Mouse (Mus musculus) heart, adult 18-20 months (tissue): ENCODE measurements around the gene Gm29666. TPM values are rescaled to one million over a fixed set of nuclear protein-coding genes. Genes with fewer than 3 reads are reported as not detected.

Source experiments
- DNase-seq, 2 experiments: peaks; one replicate each; pipeline ENCODE4 v3.0.0; 2021 to 2022; ENCODE audit warnings: mixed read lengths in 1 of 2
- microRNA-seq, 2 experiments: library from miRNA; unstranded; fragments of <30 nt; microRNA quantifications; one replicate each; pipeline ENCODE4 v1.2.0; 2022
- total RNA-seq, 2 experiments: library from RNA; stranded (reverse); gene quantifications; 2 replicates each; pipeline ENCODE4 v1.2.3; 2021

Gm29666 gene
- total RNA-seq, 2 experiments from 2014 or later, result 0.08 to 0.10 TPM

DNA sequence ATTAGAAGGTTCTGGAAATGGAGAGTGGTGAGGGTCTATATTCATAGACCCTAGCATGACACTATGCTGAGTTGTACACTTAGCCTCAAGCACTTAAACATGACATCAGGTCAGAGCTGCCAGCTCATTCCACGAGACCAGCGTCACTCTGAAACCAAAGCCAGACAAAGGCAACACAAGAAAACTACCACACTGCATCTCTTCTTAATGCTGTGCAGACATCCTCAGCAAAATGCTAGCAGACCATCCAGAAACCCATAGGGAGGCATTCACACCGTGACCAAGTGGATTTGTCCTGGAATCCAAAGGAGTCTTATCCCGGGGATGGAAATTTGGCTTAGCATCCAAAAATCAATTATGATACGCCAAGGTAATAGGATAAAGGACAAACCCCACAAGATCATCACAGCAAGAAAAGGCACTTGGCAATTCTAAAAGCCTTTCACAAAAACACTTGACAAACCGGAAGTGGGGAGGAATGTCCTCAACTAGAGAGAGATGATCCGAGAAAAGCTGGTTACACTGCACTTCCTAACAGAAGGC is 15.9 kb downstream of the Gm29666 start:
- no peak for DNase-seq

DNA sequence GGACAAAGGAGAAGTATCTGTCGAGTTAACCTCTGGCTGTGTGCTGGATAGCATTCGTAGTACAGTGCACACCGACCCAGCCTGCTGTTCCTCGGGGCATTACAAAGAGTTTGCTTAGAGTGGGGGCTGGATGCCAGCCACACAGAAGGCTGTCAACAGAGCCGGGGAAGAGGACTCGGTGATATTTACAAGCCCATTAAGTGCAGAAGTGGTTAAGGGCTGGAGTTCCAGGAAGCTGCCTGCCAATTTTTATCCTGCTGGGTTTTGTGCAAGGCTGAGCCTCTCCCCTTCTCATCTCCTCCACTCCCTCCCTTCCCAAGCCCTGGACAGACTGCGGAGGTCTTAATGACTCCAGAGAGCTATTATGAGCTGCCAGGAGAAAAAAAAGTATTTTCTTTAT is 21.8 kb downstream of the Gm29666 start:
- no peak for DNase-seq

DNA sequence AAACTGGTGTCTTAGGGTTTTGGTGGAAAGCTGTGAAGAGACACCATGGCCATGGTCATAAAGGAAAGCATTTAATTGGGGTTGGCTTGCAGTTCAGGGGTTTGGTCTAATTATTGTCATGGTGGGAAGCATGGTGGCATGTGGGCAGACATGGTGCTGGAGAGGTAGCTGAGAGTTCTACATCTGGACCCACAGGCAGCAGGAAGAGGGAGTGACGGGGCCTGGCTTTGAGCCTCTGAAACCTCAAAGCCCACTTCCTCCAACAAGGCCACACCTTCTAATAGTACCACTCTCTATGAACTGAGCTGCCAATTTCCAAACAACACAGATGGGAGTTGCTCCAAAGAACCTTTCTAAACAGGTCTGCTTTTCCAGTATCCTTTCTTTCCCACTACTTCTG is 23.2 kb downstream of the Gm29666 start:
- DNase-seq, result no peak

DNA sequence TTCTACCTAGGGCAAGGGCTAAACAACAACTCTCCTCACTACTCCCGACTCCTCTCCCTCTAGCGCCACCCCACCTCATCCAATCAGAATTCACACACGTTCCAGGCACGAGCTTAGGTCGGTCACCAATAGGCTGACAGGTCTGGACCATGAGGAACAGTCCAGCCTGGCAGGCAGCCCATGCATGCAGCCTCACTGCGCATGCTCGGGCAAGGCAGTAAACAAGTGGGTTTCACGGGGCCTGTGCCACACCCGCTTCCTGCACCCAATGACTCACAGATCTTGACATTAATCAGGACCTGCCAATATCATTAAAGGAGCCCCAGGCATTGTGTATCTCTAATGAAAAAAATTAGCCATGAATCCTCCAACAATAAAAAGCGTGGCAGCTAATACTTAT is 23.6 kb downstream of the Gm29666 start:
- DNase-seq, result peak; percentile 12 to 47

DNA sequence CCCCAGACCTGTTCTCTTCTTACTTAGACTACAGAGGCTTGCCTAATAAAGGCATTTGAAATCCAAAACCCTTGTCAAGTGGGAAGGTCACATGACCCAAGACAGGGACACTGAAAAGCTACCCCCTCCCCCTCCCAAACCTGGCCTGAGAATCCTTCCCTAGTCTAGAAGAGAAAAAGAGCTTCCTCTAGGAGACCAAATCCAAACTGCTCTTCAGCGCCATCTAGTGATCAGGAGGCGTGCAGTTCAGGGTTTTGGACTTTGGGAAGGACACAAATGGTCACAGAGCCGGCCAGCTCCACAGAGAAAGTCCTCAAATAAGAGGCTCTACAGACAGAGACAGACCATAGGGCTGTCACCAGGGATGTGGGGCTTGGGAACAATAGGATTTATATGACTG is 28.2 kb downstream of the Gm29666 start:
- DNase-seq, result peak; percentile 55 to 83

DNA sequence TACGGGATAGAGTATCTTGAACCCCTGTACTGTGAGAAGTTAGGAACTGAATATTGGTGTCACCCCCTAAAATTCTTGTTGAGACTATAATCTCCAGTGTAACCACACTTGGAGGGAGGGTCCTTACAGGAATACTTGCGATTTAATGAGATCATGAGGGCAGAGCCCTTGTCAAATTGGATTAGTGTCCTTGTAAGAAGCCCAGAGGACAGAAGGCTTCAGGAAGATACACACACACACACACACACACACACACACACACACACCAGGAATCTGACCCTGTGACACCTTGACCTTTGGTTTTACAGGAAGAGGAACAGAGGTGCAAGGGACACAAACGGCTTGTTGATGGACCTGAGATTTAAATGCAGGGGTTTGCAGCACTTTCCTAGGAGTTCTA is 28.6 kb downstream of the Gm29666 start:
- no peak for DNase-seq

DNA sequence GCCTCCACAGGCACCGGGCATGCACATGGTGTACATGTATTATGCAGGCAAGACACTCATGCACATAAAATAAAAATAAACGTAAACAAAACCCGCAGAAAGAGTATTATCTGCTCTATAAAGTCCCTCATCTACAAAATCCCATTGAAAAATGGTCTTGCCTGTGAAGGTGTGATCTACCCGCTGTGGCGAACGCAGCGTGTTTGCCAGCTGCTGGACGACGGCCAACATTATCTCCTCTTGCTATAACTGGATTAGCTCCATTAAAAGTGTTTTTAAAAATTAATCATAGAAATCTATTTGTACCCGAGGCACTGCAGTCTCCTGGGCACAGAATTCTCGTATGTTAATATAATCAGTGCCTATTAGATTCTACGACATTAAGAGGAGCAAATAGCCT is 31.8 kb downstream of the Gm29666 start:
- no peak for DNase-seq

DNA sequence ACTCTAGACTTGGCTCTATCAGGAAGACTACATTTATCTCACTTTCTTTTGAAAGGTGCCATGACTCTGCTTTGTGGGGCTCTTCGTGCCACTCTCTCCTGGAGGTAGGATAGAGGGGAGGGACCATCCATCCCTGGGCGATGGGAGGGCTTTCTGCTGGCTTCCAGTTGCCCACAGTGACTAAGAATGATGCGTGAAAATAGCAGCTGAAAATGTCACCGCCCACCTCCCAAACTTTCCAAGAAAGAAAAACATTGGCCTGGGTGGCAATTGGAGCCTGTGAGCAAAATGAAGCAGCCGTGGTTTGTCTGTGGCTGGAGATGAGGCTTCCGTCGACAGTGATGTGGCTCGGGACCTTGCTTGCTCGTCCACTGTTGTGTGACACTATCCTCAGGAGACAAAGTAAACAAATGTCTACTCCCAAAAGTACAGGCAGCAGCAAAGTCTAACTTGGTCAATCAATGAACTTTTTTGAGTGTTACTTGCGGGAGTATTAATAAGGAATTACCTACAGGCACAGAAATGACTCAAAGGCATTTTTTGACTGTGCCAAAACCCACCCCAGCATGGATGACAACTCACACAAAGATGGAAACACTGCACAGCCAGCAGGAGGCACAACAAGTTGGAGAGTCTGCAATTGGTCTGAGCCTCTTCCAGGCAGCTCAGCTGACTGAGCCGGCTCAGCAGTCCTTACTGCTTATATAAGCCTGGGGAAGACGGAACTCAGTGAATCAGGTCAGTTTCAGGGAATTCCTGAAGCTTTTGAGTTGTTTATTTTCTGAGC is 42.6 kb downstream of the Gm29666 start:
- DNase-seq, result no peak

DNA sequence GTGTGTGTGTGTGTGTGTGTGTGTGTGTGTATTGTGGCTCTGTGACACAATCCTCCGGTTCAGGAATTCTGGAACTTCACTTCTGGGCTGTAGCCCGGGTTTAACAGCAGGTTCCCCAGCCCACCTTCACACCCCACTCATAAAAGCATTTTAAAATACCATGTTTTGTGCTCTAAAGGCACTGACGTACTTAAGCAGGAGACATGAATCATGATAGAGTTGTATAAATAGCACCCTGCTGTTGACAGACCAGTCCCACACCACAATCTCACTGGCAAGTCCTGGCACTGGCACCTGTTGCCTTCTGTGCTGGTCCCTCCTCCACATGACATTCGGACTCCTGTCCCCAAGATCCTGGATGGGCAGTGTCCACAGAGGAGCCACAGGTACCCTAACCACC is 46.0 kb downstream of the Gm29666 start:
- DNase-seq, result peak; percentile 12 to 25

DNA sequence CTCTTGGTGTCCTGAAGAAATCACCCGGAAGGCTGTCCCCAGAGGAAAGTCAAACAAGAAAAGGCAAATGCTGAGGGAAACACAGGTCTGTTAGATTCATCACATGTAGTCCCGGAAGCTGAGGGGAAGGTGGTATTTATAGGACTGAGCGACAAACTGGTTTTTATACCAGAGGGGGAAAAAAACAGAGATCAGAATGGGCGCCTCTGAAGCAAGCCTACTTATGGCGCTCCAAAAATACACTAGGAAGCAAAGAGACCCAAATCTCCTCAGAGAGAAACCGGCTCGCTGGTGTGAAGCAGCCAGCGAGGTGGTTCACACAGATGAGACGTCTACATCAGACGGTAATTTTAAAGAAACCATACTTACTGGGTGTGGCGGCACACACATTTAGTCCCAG is 46.8 kb downstream of the Gm29666 start:
- DNase-seq, result peak in 1 of 2 experiments; percentile 19

DNA sequence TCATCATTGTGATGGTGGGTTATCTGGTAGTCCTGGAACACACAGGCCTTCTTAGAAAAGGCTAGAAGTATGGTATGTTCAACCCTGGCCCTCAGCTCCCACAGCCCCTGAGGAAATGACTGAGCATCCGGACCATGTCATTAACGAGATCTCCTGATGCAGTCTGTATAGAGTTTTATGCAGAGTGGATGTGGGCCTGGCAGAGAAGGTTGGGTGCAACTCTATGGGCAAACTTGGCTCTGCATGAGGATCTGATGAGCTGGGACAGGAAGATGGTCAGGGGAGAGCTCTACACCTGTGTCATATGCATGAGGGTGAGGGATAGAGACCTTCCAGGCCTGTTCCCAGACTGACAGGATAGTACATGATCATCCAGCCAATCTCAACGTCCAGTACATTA is 48.0 kb downstream of the Gm29666 start:
- DNase-seq, result peak in 1 of 2 experiments; percentile 11

DNA sequence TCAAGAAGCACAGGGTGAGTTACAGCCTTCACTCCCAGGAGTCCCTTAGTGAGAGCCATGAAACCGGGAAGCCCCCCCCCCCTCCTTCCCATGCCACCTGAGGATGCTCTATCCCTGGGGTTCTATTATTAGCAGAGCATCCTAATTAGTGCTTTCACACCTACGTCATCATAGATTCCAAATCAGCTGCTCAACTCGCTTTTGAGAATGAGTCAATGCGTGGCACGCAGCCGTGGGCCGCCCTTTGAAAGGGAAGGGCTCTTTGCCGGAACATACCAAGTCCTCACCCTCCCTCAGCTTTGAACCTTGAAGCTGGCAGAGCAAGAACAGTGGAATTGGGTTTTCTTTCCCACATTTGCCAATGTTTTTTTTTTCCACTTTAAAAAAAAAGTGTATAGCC is 57.9 kb downstream of the Gm29666 start:
- DNase-seq, result no peak

Small RNA genes within 50 kb of the gene (microRNA-seq; reads per million reads assigned to microRNA genes)
- 99.8 to 245 reads per million in 2 experiments for gene Mir1249

Other genes with a start within 250 kb of the Gm29666 start
- 1 to 10 TPM; 1.4 TPM for gene Arhgap8, start 200.0 kb downstream of the Gm29666 start, total RNA-seq
- 1 to 10 TPM in 1 of 2 experiments, under 1 TPM in 1; 0.92 to 1.9 TPM for gene Phf21b, start 64.0 kb downstream of the Gm29666 start, total RNA-seq
- 10 to 100 TPM; 15.5 to 17.7 TPM for gene Nup50, start 3.4 kb upstream of the Gm29666 start, total RNA-seq
- 10 to 100 TPM; 30.6 to 34.7 TPM for gene 5031439G07Rik, start 68.5 kb upstream of the Gm29666 start, total RNA-seq
- not detected for gene Upk3a, start 97.1 kb upstream of the Gm29666 start, total RNA-seq
- gene Fam118a, start 108.9 kb upstream of the Gm29666 start, total RNA-seq, result 1 to 10 TPM; 7.3 to 8.2 TPM
- gene Smc1b, start 211.9 kb upstream of the Gm29666 start, total RNA-seq, result not detected
- not detected for gene Ribc2, start 212.0 kb upstream of the Gm29666 start, total RNA-seq